Mouse (Mus musculus) urinary bladder, adult 2 months (tissue): ENCODE results near the gene Myo18a. TPM values are rescaled to one million over a fixed set of nuclear protein-coding genes. Genes with fewer than 3 reads are reported as not detected.
A peak's percentile ranks its signal among the peaks of the same experiment; 100 is the strongest.

Source experiments
- DNase-seq: peaks from one replicate; pipeline ENCODE4 v3.0.0; 2022; ENCODE audit warnings: low spot score
- polyA plus RNA-seq: library from polyadenylated mRNA; depleted of rRNA; stranded (reverse); fragments of >200 nt; gene quantifications from 2 replicates; pipeline ENCODE4 v1.2.3, GENCODE M21; 2012

Myo18a gene
- polyA plus RNA-seq, 1 experiment = 24.1 TPM

GRCm38 (mm10) chr11:77836751-77837150 is 73.7 kb downstream of the Myo18a start:
- no peak for DNase-seq

DNA sequence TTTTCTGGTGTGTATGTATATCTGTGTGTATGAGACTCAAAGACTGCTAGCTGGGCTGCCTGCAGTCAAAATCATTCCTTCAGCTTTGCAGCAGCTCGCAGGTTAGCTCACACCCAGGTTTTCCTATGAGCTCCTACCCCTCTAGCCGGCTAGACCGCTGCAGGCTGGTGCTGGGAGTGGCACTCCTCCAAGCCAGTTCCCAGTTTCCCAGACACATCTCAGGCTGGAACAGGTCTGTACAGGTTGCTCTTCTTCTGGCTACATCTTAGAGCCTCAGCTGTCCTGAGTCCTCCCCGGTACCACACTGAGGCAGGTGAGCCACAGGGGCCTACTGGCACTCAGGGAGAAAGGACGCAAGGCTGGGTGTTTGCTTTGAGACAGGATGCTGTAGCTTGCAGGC is 74.8 kb downstream of the Myo18a start:
- no peak for DNase-seq

GRCm38 (mm10) chr11:77840523-77841245 is 77.6 kb downstream of the Myo18a start:
- DNase-seq = no peak

- DNase-seq = no peak
Observed at GRCm38 (mm10) chr11:77843068-77843905, 80.2 kb downstream of the Myo18a start.

DNA sequence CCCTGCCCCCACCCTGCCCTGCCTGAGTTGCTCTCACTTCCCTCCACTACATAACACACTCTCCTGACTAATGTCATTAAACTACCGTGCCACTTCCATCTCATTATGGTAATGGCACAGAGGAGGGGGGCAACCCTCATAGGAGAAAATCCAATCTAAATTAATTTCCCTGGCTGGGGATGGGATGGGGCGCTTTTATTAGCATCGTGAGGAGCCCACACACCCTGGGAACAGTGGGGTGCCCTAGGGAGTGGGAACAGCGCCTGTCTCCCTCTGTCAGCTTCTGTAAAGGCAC is 80.8 kb downstream of the Myo18a start:
- DNase-seq = no peak

- DNase-seq = no peak
Observed at GRCm38 (mm10) chr11:77847599-77848128, 84.6 kb downstream of the Myo18a start.

- no peak for DNase-seq
Observed at GRCm38 (mm10) chr11:77848131-77848530, 85.1 kb downstream of the Myo18a start.

DNA sequence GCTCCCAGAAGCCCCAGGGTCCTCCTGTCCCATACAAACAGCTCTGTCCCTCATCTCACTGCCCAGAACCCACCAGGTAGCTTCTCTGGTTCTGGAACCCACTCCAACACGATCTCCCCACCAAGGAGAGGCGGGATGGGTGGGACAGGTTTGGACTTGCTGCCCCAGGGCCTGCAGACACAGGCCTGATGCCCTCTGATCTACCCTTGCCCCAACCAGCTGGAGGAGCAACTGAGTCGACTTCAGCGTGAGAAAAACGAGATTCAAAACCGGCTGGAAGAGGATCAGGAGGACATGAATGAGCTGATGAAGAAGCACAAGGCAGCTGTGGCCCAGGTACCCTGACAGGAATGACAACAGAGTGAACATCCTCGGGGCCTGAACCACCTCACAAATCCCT is 86.1 kb downstream of the Myo18a start:
- peak; percentile 33 for DNase-seq

- DNase-seq = peak; percentile 22
Observed at GRCm38 (mm10) chr11:77850401-77851244, 87.6 kb downstream of the Myo18a start.

GRCm38 (mm10) chr11:77851483-77852010 is 88.5 kb downstream of the Myo18a start:
- DNase-seq = no peak

DNA sequence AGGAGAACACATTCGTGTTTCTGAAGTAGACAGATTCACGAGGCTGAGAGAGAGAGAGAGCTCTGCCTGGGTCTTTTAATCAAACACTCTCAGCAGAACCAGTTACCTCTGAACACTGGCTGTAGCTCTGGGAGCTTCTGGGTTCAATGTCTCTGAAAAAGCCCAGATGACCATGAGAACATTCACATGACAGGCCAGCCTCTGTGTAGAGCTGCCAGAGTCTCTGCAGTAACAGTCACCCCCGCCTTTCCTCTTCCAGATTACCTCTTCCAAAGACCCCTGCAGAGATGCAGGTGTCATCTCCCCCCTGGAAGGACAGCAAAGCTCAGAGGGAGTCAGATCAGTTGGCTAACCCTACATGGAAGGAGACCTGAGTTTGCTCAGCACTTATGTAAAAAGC is 89.1 kb downstream of the Myo18a start:
- no peak for DNase-seq

DNA sequence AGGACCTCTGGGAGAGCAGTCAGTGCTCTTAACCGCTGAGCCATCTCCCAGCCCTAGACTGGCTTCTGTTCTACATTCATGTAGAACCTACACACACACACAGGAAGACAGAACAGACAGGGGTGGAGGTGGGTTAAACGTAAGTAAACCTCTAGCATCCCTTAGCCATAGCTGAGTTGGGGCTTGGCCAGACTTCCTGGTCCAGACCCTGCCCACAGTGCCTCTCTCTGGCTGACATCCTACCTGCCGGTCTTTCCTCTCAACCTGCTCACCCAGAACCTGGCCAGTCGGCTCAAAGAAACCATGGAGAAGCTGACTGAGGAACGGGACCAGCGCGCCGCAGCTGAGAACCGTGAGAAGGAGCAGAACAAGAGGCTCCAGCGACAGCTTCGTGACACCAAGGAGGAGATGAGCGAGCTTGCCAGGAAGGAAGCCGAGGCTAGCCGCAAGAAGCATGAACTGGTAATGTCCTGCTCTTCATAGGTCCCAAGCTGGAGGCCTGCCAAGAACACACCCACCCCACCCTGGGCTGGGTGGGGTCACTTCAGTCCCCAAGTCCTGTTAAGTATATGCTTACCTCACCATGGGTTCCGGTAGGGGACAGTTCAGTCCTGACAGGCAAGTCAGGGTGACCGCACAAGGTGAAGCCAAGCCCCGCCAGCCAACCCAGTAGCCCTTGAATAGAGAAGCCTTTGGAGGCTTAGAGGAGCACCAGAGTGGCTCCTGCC is 90.1 kb downstream of the Myo18a start:
- no peak for DNase-seq

DNA sequence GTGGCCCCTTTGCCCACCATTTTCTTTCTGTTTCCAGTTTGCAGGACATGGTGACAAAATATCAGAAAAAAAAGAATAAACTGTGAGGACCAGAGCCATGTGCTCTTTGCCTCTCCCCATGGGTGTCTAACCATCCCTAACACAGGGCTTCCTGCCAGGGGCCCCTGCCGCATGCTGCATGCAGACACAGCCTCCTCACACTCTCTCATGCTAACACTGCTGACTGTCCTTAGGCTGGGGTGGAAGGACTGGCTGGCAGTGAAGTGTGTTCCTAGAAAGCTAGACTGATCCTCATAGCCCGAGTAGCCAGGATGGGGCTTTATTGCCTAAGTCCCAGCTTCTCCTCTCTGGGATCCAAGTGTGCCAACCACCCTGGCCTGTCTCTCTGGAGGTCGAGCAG is 91.6 kb downstream of the Myo18a start:
- DNase-seq = no peak

DNA sequence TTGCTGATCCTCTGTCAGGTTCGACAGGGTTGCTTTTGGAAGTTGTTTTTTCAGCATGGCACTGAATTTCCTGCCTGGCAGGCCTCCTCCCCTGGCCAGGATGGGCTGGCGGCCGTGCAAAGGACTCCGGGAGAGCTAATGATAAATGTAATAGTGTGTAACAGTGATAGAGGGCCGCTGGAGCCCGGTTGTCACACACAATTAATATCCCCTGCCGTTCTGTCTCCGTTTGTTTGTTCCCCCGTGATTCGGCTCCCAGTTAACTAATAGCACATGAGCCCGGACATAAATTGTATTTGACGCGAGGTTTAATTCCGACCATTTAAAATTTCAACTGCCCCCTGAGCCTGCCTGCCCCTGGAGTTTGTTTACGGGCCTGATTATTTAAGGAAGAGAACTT is 92.3 kb downstream of the Myo18a start:
- no peak for DNase-seq

DNA sequence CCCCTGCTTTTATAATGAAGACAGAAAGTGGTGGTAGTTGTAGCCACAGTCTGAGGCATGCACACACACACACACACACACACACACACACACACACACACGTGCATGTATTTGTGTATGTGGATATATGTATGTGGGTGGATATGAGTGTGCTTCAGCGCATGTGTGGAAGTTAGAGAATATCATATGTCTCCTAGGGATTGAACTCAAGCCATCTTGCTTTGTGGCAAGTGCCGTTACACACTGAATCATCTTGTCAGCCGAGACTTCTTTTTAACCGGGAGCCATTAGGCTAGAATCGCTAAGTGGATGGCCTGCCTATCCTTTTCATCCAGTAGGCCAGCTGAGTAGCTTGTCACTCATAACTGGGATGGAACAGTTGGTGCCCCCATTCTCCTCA is 94.0 kb downstream of the Myo18a start:
- DNase-seq = no peak

- DNase-seq = no peak
Observed at GRCm38 (mm10) chr11:77858589-77858988, 95.5 kb downstream of the Myo18a start.

- DNase-seq = no peak
Observed at GRCm38 (mm10) chr11:77860947-77861346, 97.9 kb downstream of the Myo18a start.

- no peak for DNase-seq
Observed at GRCm38 (mm10) chr11:77862887-77863286, 99.8 kb downstream of the Myo18a start.

DNA sequence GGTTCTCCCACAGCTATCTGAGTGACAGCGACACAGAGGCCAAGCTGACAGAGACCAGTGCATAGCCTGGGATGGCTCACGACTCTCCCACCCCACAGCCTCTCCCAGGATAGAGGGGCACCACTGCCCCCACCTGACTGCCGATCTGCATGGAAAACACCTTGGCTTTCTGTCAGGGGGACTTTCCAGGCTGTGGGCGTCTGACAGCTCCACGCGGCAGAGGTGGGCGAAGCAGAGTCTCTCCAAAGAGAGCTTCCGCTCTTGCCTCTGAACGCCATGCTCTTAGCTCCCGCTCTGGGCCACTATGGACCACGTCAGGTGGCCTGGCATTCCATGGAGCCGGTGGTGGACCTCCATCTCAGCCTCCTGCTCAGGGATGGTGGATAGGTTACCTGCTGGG is 101.7 kb downstream of the Myo18a start:
- no peak for DNase-seq

DNA sequence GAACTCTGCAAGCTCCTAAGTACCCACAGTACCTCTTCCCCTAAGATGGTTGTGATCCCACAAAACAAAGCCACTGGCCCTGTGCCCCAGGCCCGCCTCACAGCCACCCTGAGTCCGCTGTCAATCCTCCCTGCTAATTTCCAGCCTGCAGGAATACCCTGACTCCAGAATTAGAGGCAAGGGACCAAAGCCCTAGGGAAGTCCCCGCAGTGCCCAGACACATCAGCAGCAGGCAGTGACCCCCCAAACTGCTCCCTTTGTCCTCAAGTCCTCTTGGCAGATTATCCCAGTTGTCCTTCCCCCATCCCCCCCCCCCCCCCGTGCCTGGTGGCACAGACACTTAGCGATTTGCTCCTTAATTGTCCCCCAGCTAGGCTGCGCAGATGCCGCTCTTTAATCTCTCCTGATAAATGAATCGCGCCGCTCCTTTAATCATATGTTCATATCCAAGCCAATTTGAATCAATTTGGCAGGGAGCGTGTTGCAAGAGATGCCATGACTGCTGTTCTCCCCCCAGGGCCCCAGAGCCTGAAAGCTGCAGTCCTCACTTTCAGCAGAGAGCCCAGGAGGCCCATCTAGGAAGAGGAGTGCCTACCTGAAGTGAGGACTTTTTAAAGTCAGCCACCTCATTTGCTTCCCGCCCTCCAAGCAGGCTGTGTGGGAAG is 104.5 kb downstream of the Myo18a start:
- no peak for DNase-seq

DNA sequence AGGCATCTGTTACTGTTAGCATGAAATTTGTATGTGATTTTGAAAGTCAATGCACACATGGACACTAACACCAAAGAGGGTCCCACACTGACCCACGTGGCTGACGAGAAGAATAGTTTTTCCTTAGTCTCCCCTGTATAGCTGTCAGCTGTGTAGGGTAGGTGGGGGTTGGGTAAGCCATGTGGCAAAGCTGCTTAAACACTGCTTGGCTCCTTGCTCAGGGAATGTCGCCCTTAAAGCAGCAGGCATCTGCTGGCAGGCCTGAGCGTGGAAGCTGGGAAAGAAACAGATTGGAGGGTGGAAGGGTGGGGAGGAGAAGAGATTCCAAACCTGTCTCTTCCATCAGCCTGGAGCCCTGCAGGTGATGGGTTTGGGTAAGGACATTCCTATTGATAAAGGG is 108.4 kb downstream of the Myo18a start:
- DNase-seq = no peak
